Mouse (Mus musculus): ENCODE data around the gene Hist1h2be.

- TF ChIP-seq CTCF (IDR thresholded peaks at IDR 0.05; ENCODE audit: borderline replicate concordance, insufficient read depth, low read depth, low read length) (no peak), POLR2A (IDR thresholded peaks at IDR 0.05; ENCODE audit: borderline replicate concordance, insufficient read depth, low read length) (no peak)
Measured at GRCm38 (mm10) chr13:23591206-23591605, 29.7 kb downstream of the Hist1h2be start.

All from cerebellum, adult 2 months (tissue).